Mouse (Mus musculus) ovary, postnatal 36 days (tissue): ENCODE measurements around the gene Cux2.

Experiments
- DNase-seq: peaks from one replicate; pipeline ENCODE4 v3.0.0; 2022; ENCODE audit warnings: low spot score, mixed read lengths

Cux2 gene

DNA sequence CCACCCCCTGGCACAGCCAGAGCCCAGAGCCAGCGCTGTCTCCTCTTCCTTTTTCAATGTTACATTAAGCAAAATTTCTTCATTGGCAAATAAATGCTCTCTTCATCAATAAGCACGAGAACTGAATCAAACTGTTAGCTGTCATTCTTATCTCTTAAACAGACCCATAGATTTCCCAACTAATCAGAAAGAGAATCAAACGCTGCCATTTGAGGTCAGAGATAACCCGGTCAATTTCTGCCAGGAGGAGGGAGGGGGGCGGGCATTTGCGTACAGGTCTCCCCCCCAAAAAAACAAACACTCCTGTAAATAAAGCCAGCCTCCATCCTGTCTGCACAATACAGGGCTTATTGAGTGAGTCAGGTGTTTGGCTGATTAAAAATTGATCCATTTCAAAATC lies 33.2 kb downstream of the Cux2 start:
- no peak for DNase-seq

DNA sequence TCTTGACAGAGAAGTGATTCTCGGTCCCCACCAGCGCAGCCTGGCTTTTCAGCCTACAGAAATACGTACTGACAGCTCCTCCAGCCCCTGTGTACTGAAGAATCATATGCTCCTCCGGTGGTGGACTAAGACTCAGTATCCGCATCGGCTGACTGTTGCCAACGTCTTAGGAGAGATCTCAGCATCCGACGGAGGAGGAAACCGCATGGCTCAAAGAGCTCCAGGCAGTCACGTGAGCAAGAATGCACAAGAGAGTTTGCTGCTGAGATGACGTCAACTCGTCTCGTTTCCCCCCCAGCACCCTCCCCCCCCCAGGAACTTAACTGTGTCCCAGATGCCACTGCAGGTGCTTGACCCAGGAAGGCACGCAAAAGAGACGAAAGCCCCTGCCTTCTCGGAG lies 34.8 kb downstream of the Cux2 start:
- no peak for DNase-seq

DNA sequence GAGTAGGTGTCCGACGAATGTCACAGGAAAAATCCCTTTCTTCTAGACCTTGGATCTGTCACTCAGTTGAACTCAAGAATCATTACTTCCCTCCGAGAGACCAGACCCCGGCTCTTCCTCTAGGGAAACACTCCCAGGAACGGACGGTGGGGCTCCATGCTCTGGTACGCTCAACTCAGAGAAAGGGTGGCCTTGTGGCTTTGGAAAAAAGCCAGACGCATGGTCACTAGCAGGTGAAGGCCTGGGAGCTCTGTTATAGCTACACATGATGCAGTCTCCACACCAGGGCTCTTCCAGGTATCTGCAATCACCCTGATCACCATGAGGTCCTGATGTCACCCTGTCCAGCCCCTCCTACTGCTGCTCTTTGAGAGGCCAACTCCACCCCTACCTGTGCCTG lies 35.2 kb downstream of the Cux2 start:
- DNase-seq, result no peak

DNA sequence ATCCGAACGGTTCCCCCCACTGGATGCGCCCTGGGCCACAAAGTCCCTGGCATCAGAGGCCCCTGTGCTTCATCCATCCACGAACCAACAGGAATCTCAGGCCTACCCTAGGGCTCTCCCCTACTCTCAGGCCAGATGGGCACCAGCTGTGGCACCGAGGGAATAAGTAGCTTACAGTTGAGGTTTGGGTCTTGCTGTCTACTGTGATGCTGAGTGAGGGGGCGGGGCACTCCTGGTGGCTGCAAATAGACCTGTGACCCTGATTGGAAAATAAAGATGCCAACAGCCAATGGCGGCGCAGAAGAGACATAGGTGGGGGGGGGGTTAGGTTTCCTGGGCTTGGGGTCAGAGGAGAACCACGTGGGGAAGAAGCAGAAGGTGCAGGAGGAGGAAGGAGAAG lies 38.6 kb downstream of the Cux2 start:
- no peak for DNase-seq

DNA sequence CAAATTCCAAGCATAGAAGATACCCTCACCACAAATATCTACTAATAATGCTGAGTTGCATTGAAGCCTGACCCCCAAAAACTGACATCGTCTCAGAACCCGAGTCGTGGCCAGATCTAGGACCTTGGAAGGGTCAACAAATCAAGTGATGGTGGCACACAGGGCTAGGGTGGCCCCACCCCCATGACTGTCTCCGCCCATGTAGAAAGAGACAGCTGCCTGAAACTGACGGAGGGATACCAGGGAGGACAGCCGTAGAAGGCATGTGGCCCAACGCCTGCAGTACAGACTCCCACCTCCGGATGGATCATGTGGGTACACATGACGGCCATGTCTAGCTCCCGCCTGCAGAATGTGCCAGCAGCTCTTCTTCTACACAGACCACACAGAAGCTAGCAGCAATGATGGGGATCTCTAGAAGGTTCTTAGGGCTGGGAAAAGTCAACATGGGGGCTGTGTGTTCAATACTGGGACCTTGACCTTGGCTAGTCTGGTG lies 41.9 kb downstream of the Cux2 start:
- DNase-seq, result no peak

DNA sequence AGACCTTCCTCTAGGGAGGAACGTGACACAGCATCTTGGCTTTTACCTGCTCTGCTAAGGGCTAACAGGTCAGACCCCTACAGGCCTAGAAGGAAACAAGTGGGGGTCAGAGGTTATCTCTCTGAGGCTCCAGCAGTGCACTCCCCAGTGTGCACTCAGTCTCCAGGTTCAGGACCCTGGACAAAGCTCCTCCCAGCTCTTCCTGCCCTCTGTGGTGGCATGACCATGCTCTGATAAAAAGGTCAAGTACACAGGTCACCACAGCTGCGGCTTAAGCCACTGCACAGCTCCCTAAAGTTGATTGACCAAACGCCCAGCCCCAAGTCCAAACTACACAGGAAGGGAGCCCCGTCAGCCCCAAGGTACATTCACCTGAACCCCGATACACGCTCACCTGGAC lies 46.4 kb downstream of the Cux2 start:
- DNase-seq, result no peak

DNA sequence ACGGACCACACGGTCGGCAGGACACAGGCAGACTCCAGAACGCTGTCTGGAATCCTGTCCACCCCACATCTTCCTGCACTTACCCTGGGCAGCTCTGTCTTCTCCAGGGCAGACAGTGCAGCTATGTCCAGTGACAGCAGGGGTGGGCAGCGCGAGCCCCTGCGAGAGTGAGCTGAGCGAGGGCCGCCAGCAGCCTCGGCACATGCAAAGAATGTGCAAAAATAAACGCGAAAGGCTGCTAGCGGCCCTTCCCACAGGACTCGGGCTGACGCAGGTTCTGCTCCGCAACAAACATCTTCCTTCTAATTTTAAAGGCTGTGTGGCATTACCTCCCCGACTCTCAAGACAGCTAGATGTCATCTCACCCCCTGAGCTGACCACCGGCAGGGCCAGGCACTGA lies 47.8 kb downstream of the Cux2 start:
- no peak for DNase-seq

DNA sequence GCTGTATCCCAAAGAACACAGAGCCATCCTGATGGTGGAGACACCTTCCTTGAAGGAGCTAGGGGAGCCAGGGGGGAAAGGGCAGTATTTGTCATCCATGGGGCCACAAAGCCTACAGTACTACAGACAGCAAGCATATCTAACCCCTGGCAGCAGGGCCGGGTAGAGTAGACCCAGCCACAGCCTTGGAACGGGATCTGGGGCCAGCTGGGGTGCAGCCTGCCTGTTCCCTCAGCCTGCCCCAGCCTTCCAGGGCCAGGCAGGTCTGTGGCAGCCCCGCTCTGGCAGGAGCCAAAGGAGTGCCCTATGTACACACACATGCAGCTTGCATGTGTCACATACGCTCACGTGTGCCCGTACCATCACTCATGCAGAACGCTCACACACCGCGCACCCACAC lies 48.6 kb downstream of the Cux2 start:
- no peak for DNase-seq

DNA sequence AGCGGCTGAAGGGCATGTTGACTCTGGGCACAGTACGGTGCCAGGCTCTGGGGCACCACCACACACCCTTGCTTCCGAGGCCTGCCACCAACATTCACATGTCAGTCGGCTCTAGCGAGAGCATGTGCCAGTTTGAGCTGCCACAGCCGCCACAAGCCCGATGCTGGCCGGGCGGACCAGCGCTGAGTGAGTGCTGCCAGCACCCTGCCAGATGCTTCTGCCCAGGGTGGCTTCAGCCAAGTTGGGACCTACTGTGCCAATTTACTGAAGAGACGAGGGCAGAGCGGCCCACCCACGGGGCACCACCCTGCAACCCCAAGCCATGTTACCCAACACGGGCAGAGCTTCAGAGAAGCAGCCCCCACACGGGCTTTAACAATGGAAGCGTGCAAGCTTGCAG lies 49.5 kb downstream of the Cux2 start:
- DNase-seq, result no peak

DNA sequence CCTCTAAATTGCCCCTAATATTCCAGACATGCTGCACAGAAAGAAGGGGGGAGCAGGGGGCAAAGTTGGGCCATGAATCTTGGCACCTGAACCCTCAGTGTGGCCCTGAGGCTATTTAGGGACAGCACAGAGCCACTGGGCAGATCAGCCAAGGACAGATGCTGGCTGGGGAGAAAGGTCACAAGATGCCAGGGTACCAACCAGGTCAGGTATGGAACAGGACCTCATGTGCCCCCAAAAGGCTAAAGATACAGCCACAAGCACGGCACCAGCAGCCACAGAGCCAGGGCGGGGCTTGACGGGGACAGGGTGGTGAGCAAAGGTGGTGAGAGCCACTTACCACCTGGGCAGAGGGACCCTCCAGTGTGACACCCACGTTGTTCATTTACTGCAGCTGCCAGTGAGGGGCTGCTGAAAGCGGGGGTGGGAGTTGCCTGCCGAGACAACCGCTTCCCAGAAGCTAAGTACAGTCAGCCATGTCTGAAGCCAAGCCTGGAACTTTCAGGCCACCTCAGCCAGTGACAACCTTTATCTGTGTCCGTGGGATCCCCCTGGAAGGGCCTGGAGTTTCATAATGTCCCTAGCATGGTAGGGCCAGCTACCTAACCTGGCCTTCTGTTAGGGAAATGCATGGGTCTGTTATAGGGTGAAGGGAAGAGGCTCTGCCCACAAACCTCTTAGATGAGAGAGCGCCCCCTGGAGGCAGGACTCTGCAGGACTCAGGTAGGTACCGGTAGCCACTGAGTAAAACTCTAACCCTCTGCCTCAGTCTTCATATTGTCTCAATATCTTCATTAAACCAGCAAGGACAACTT lies 50.7 kb downstream of the Cux2 start:
- DNase-seq, result peak; percentile 69

DNA sequence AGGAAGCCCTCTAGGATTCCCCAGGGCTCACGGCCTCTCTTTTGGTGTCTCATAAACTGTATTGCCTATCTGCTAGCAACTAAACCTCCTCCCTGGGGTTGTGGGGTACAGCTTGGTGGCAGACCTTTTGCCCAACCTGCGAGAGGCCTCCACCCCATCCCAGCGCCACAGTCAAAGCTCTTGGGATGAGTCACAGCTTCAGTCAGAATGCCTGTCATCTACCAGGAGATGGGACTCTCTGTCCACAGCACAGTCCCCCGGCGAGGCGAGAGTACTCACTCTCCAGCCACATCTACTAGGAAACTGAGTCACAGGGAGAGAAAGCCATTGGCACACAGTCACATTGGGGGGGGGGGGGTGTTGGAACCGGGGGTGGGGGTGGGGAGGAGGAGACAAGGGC lies 51.6 kb downstream of the Cux2 start:
- no peak for DNase-seq

DNA sequence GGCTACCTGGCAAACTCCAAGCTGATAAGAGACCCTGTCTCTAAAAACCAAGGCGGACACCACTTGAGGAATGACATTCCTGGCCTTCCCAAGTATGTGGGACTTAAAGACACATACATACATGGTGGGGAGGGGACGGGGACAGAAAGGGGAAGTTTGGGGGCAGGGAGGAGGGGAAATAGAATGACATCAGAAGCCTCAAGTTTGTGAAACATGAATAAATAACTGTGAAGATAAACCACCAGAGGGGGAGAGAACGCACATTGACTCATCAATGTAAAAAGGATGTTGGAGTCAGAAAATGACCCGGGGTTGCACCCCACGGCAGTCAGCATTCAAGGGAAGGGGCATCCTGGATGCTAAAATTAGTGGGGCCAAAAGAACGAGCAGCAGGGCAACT lies 53.2 kb downstream of the Cux2 start:
- DNase-seq, result no peak

DNA sequence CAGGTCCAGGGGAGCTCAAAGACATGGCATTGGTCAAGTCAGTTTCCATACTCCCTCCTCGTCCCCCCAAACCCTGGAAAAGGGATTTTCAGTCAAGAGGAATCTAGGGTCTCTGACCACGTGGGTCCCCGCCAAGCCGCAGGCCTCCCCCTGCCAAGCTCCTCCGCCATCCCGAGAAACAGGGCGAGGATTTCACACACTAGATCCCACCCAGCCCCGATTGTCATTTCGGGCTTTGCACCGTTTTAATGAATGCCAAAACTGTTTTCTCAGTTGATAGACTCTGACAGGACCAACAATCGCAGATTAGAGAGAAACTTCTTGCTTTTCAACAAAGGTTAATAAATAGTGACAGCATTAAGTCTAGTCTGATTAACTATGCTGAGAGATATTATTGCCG lies 55.1 kb downstream of the Cux2 start:
- no peak for DNase-seq

DNA sequence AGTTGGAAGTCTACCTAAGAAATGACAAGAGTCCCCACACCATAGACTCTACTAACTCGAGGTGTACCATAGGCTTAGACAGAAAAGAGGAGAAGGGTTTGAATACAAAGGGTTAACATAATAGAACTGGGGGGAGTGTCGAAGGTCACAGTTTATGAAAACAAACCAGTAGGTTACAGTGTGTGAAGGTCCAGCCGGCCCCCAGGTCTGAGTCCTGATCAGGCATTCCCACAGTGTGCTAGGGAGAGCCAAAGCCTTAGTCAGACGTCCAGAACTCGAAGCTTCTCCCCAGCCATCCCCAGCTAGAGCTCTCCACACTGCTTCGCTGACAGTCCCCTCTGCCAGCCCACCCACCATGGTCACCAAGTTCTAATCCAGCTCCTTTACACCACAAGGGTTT lies 58.0 kb downstream of the Cux2 start:
- DNase-seq, result no peak

DNA sequence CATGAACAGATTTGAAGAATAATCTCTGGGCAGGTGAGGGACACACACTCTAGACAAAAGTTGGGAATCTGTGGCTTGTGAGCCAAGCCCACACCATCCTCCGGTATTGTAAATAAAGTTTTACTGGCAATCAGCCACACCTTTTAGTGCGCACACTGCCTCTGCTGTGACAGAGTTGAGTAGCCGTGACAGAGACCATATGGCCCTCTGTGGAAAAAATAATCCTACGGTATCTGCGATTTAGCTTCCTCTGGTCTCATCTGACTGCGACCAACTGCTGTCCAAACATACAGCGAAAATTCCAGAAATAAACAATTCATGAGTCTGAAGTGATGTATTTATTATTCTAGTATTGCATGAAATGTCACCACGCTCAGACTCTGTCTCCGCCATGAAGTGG lies 64.0 kb downstream of the Cux2 start:
- DNase-seq, result no peak

DNA sequence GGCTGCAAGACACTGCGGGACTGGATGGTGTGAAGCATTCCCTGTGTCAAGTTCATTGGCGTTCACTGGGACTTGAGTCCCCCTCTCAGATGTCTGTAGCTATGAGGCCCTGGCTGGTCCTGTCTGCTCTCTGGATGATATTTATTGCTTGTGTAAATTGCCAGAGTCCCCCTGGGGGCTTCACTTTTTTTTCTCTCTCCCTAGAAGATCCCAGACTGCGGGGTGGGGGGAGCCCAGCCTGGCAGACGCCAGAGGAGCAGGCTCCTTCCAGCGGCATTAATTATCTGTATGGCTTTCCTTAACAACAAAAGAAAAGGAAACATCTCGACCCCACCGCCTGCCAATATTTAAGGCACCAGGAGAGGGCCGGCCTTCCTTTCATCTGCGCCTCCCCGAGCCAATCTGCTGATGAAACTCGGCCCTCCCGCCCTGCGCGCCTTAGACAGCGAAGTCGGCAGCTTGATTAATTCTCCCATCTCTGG lies 68.2 kb downstream of the Cux2 start:
- no peak for DNase-seq

DNA sequence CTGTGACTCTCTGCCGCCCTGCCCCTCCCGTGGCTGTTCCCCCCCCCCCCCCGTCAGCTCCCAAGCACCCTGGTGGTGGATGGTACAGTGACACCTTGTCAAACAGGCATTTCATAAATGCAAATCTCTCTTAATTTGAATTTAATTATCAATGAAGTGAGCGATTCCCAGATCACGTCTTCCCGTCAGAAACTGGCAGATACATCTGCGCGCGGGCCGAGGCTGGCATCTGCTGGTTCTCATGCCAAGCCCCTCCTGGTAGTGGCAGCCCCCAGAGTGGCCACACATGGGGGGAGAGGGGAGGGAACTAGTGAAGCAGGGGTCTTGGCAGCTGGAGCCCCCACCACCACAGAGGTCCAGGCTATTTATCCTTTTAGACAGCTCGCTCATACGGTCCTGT lies 73.6 kb downstream of the Cux2 start:
- no peak for DNase-seq

DNA sequence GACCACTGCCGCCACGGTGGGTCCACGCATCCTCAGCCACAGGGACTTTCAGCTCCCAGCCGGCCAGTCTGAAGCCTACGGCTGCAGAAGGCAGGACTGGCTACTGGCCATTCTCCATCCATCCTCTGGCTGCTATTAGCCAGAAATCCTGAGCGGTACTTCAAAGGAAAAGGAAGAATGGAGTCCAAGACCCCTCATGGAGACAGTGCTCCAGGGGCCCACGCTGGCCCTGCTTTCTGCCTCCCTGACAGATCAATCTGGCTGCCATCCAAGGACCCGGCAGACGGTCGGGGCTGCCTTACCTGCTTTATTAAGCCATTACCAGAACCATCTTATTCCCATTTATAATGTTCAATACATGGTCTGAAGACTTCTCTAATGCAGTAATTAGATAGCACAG lies 76.4 kb downstream of the Cux2 start:
- DNase-seq, result no peak

DNA sequence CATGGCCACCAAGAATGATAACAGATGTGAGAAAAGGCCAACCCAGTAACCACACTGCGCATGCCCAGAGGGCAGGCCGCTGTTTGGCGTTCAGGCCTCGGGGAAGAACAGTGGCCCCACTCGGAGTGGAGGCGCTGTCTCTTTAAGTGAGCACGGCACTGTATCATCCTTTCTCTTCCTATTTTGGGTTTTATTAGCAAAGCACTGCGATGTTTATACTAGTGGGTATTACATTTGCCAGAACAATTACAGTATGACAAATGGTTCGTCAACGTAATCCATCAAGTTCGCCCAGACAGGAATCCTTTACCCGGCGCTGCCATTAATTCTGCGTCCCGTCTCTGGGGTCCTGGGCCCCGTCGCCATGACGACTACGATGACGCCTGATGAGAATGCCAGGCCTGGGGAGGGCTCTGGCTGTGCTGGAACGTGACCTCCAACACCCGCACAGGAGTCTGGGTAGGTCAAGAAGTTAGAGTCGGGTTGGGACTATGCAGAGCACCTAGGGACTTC lies 77.2 kb downstream of the Cux2 start:
- no peak for DNase-seq

DNA sequence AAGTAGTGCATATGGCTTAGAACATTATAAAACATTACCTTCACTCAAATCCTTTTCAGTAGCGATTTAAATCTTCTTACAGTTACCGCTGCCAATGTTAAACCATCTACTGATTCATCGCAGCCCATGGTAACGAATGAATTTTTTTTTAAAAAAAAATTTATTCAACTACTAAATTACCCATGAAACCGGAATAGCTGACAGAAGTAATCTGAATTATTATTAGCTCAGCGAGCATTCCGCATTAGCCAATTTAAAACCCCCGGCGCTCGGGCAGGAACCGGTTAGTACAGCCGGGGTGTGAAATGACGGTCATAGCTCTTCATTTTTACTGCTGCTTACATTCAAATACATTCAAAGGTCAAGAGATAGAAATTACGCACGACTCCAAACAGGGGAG lies 80.9 kb downstream of the Cux2 start:
- DNase-seq, result no peak

DNA sequence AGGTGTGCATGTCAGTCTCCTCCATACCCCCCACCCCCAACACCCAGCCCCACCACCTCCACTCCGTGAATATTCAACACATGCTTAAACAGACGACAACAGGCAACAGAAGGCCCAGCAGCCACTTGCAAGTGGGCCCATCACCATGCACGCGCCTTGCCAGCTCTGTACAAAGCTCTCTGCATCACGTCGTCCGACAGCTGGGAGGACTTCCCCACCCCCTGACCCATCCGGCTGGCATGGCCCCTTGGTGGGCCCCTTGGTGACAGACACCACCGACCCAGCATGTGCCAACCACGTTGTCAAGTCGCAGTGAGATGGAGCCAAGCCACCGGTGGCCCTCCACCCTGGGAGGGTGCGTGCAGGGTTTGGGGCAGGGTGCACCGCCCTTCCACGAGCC lies 81.5 kb downstream of the Cux2 start:
- DNase-seq, result no peak

DNA sequence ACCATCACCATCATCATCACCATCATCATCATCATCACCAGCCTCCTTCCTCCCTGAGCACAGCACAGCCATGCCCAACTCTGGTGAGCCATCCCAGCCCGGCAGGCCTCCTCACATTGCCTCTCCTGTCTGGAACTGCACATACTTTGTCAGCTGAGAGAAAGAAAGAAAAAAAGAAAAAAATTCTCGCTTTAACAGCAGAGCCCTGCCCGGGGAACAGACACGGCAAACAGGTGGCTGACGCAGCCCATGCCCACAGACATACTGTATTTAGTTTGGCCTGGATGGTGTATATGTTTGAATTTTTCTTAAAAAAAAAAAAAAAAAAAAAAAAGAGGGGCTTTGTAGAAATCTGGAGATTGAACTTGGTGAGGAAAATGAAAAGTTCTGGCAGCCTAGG lies 82.4 kb downstream of the Cux2 start:
- no peak for DNase-seq

DNA sequence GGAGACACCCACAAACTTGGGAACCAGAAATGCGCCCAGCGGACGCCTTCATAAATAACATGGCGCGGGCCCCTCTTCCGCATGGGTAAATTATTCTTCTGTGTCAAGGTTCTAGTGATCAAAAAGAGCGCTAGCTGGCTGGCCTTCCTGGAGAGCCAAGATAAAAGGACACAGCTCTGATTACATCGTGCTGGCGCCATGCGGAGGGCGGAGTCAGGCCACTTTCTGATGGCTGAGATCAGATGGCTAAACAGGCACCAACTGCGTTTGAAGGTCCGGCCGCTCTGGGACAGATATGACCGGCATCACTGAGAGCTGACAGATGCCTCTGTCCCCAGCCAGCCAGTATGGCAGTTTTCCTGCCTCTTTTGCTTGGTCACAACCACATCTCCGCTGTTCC lies 83.0 kb downstream of the Cux2 start:
- peak; percentile 34 for DNase-seq

DNA sequence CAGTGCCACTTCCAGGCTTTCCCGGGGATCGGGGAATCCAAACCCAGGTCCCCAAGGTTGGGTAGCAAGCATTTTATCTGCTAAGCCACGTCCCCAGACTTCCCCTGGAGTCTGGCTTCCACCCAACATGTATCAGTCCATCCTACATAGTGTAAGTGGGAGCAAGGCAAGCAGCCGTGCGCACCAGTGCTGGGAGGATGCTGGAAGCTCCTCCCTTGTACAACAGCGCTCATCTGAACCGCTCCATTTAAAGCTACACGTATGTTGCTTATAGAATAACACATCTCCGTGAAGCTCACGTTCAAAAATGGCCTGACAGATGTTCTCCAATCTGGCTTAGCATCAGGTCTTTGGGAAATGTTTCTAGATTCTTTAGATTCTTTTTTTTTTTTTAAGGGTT lies 86.9 kb downstream of the Cux2 start:
- DNase-seq, result no peak
